Mouse (Mus musculus) Muller cell, postnatal 12 days (primary cell): ENCODE results near the gene Vps13d.
A peak's percentile ranks its signal among the peaks of the same experiment; 100 is the strongest.

ENCODE experiments used
- DNase-seq: peaks from one replicate; pipeline ENCODE4 v3.0.0-alpha.2; 2015; ENCODE audit errors: inconsistent ontology term

Vps13d gene

GRCm38 (mm10) chr4:145194559-145195162, at the start of gene Vps13d:
Gene Vps13d (minus strand): TSS chr4:145195005.
- peak; percentile 92 for DNase-seq

- no peak for DNase-seq
These were observed 48.0 kb upstream of the Vps13d start for GRCm38 (mm10) chr4:145242719-145243350.

GRCm38 (mm10) chr4:145240723-145241231, 46.0 kb upstream of the Vps13d start:
- DNase-seq = peak; percentile 34

- DNase-seq = peak; percentile 98
These were observed 44.4 kb upstream of the Vps13d start for GRCm38 (mm10) chr4:145239049-145239830.

- DNase-seq = no peak
These were observed 41.2 kb upstream of the Vps13d start for GRCm38 (mm10) chr4:145236027-145236426.

- DNase-seq = peak; percentile 45
These were observed 38.9 kb upstream of the Vps13d start for GRCm38 (mm10) chr4:145233487-145234228.

GRCm38 (mm10) chr4:145231732-145232131, 36.9 kb upstream of the Vps13d start:
- DNase-seq = no peak

GRCm38 (mm10) chr4:145230647-145231046, 35.8 kb upstream of the Vps13d start:
- DNase-seq = no peak

GRCm38 (mm10) chr4:145229524-145230163, 34.8 kb upstream of the Vps13d start:
- DNase-seq = peak; percentile 67

GRCm38 (mm10) chr4:145229051-145229450, 34.2 kb upstream of the Vps13d start:
- DNase-seq = no peak

GRCm38 (mm10) chr4:145224613-145225012, 29.8 kb upstream of the Vps13d start:
- DNase-seq = no peak

GRCm38 (mm10) chr4:145222064-145222463, 27.3 kb upstream of the Vps13d start:
- DNase-seq = no peak

GRCm38 (mm10) chr4:145221379-145221778, 26.6 kb upstream of the Vps13d start:
- no peak for DNase-seq

- no peak for DNase-seq
These were observed 25.2 kb upstream of the Vps13d start for GRCm38 (mm10) chr4:145220001-145220400.

- DNase-seq = no peak
These were observed 24.6 kb upstream of the Vps13d start for GRCm38 (mm10) chr4:145219240-145219985.

- DNase-seq = peak; percentile 49
These were observed 23.0 kb upstream of the Vps13d start for GRCm38 (mm10) chr4:145217837-145218236.

- DNase-seq = no peak
These were observed 22.2 kb upstream of the Vps13d start for GRCm38 (mm10) chr4:145217046-145217445.

- no peak for DNase-seq
These were observed 20.6 kb upstream of the Vps13d start for GRCm38 (mm10) chr4:145215396-145215795.

GRCm38 (mm10) chr4:145214786-145215174, 20.0 kb upstream of the Vps13d start:
- no peak for DNase-seq

GRCm38 (mm10) chr4:145213999-145214785, 19.4 kb upstream of the Vps13d start:
- DNase-seq = peak; percentile 93
